Mouse (Mus musculus) brain, embryonic 14.5 days (tissue): ENCODE data around the gene Cntn1. TPM values are rescaled to one million over a fixed set of nuclear protein-coding genes. Genes with fewer than 3 reads are reported as not detected.

Experiments
- DNase-seq: peaks from one replicate; pipeline ENCODE4 v3.0.0-alpha.2; 2011; ENCODE audit warnings: low read depth
- CTCF ChIP-seq: fragments of 200-500 bp; IDR thresholded peaks from 2 replicates; pipeline ENCODE4 v1.5.1; 2012; ENCODE audit warnings: inconsistent platforms, mild to moderate bottlenecking, moderate library complexity, borderline replicate concordance; ENCODE audit not compliant: insufficient read depth, insufficient read length; ENCODE audit errors: extremely low read depth
- POLR2A ChIP-seq: fragments of 200-500 bp; IDR thresholded peaks from 2 replicates; pipeline ENCODE4 v1.6.1; 2012; ENCODE audit warnings: mild to moderate bottlenecking, inconsistent platforms, borderline replicate concordance; ENCODE audit not compliant: poor library complexity, insufficient read depth, insufficient read length, severe bottlenecking; ENCODE audit errors: extremely low read depth
- polyA plus RNA-seq: library from polyadenylated mRNA; depleted of rRNA; stranded (reverse); fragments of >200 nt; gene quantifications from 2 replicates; pipeline ENCODE4 v1.2.3, GENCODE M21; 2012

Gene Cntn1
- polyA plus RNA-seq, 1 experiment: 26.3 TPM

DNA sequence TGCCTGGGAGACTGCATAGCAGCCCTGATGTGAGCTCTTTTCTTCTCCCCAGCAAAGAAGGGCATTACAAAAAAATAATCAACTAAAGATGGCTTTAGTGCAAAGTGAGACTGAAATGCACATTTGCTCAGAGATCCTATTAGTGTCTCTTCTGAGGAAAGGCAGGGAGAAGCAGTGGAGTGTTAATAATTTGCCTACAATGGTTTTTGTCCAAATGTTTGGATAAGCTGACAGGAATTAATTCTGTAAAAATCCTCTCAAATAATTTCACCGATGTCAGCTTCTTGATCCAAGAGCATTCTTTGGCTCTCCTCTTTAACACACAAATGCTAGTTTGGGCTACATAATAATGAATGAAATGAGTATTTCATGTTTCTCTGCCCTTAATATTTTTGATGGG, 34.9 kb downstream of the Cntn1 start:
- DNase-seq: peak; percentile 75
- no peak for TF ChIP-seq POLR2A
- TF ChIP-seq CTCF: no peak

DNA sequence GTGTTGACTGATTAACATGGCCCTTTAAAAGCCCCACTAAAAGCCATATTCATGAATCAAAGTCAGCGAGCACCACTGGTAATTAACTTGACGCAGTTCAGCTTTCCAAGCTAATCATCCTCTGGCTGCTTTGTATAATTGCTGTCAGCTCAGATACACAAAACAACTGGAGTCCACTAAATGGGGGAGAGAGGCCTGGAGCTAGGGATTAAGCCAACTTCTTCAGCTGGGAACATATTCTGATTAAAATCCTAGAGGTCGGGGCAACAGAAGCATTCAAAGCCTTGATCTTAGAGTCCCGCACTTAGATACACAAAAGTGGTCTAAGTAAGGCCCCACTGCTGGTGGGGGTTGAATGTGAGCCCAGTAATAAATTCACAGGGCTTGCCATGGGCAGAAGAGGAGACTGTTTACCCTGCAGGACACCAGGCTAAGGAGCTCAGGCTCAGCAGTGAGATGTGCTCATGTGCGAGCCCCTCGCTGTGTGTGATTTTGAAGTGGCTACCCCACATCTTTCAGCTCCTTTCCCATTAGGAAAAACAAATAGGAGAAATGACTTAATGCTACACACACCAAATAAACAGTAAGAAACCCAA, 36.8 kb downstream of the Cntn1 start:
- peak; percentile 83 for DNase-seq
- TF ChIP-seq POLR2A (no peak), CTCF (no peak)

DNA sequence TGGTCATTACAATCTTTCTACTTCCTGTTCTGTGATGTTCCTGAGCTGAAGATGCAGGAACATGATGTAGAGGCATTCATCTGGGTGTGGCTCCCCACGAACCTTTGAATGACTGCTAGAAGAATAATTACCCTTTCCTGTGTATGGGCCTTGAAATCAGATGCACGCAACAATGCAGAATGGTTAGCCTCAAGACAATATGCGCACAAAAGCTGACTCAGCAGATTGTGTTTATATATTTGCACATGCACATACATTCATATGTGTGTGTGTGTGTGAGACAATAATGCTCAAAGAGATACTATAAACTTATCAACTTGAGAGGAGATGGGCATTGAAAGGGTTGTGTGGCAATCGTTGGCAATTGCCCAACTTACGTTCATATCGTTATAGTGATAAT, 39.8 kb downstream of the Cntn1 start:
- TF ChIP-seq POLR2A: no peak
- no peak for TF ChIP-seq CTCF
- DNase-seq: no peak

DNA sequence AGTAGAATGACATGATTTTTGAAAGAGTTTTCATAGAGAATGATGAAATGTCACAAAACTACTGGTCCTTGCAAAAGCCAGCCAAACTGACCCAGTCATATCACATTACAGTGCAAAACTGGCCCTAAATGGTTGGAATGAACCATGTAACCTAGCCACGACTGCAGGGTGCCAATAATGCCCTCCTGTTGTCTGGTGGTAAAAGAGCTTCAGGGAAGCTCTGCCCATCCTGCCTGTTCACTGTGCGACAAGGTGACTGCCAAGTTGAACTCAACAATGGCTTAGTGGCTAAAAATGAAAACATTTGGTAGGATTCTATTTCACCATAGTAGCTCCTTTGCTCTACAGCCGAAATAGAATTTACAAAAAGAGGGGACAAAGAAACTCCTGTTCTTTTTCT, 41.1 kb downstream of the Cntn1 start:
- TF ChIP-seq CTCF (no peak), POLR2A (no peak)

DNA sequence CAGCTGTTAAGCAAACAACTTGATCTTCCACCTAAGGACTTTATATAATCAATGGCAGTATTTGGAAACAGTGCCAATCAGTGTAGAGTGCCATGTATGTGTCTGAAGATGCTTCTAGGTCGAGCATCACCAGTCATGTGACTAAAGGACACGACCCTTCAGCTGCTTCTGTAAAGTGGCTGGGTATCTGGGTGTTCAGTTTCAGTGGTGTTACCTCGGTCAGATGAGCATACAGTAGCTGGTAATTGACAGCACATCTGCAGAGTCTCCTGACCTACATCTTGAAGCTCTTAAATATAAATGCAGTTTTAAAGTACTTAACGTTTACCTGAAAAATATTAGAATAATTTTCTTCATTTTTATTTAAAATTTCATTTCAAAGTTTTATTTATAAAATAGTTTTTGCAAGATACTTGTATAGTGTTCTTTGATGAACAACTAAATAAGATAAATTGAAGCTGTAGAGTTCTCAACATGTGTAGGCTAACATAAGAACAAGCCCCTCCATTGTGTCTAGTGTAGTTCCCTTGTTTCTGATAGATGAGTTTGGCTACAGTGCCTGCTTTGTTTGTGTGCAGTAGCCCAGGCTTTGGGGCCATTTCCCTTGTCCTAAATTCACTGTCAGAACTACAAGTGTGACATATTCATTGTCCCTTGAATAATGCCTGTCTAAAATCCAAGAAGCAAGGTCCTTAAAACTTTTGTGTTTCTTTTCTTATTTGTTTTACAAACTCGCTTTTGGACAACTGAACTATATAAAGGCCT, 48.6 kb downstream of the Cntn1 start:
- DNase-seq: peak; percentile 40
- TF ChIP-seq CTCF (no peak), POLR2A (no peak)

More for the DNA sequence above, 41.1 kb downstream of the Cntn1 start:
- DNase-seq: no peak

GRCm38 (mm10) chr15:92101956-92102355, 51.0 kb downstream of the Cntn1 start:
- no peak for TF ChIP-seq CTCF
- TF ChIP-seq POLR2A: no peak
- no peak for DNase-seq

DNA sequence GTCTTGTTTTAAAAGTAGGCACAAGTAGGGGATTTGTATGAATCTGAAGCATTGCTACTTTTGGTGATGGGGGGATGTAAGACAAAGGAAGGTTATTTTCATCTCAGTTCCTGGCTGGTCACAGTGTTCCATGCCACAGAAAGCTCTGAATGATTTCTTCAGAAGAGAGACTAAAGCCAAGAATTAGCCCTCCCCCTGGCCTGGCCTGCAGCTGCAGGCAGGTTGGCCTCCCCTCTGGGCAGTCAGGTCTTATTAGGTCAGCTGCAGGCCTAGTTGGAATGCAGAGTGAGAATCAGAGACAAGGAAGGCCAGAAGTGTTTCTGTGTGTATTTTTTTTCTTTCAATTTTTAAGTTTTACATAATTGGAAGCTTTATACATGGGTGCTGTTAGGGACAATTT, 61.5 kb downstream of the Cntn1 start:
- TF ChIP-seq CTCF (no peak), POLR2A (no peak)
- DNase-seq: no peak

DNA sequence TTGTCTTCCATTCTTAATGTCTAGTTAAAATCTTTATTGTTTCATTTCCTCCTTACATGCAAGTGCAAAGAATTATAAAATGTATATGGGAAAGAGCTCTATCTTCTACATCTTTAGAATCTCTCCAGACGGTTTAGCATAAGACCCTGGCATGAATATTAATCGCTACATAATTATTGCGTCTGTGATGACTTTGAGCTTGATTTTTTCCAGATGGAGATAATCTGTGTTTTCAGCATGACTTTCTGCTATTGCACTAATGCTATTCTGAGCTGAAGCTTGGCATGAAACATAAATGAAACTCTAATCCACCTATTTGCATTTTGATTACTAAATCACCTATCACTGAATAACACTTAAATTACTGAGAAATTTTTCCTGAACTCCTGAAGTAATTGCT, 82.0 kb downstream of the Cntn1 start:
- TF ChIP-seq CTCF (no peak), POLR2A (no peak)
- DNase-seq: peak; percentile 61

GRCm38 (mm10) chr15:92134254-92134653, 83.3 kb downstream of the Cntn1 start:
- DNase-seq: no peak
- no peak for TF ChIP-seq CTCF
- TF ChIP-seq POLR2A: no peak

DNA sequence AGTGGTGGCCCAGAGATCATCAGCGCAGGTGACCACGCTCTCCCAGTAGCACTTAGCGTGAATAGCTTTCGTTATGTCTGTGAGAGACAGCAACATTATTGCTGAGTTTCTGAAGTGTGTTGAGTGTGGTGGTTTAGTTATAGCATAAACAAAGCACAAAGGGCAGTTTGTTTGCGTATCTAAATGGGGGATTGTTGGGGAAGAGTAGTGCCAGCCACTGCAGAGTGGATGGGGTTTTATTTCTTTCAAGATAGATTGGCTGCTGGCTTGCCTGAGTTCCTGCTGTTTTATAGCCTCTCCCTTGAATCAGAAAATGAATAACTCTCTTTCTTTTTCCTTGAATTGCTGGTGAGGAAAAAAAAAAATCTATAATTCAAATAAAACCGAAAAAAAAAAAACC, 86.1 kb downstream of the Cntn1 start:
- DNase-seq: peak; percentile 49
- TF ChIP-seq CTCF: no peak
- TF ChIP-seq POLR2A: no peak

DNA sequence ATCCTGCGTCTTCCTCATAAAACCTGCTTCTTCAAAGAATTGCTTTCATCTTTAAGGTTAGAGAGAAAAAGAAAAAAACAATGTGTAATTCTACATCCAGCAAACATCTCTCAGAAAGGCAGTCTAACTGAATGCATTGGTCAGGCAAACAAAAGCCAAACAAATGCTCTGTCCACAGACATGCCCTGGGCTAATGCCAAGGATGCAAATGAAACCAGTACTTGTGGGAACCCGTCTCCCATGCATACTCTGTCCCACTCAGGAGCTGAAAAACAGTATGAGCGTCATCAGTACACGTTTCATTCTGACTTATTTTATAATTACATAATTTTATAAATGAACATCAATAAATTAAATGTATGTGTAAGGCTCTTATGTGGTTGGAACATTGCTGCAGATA, 91.0 kb downstream of the Cntn1 start:
- TF ChIP-seq CTCF: no peak
- peak; percentile 39 for DNase-seq

DNA sequence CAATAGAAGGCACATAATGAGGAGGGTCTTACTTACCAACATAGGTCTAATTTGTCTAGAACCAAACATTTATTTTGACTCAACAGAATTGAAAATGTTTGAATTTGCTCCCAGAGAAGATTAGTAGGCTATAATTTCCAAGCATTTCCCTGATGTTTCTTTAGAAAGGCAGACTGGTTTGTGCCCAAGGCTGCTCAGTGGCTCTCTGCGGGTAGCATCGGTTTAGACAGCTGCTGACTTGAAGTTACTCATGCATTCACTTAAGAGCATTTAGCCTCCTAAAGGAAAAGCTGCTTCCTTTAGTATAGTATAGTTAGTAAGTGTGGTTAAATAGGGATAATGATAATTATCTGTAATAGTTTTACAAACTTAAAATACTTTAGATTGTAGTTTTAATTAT, 104.0 kb downstream of the Cntn1 start:
- peak; percentile 59 for DNase-seq
- TF ChIP-seq CTCF (no peak), POLR2A (no peak)
